Mouse (Mus musculus): ENCODE results near the gene Ccdc12. TPM values are rescaled to one million over a fixed set of nuclear protein-coding genes. Genes with fewer than 3 reads are reported as not detected.
A peak's percentile ranks its signal among the peaks of the same experiment; 100 is the strongest.
"Not testable (repeated sequence)": the region's sequence is repeated elsewhere in the genome, so short reads cannot be mapped to it uniquely, and the experiment has no call there.

The Ccdc12 gene
- polyA plus RNA-seq, 1 experiment from 2014 or later, result 97.6 TPM

GRCm38 (mm10) chr9:110681817-110682216 is 25.5 kb downstream of the Ccdc12 start:
- peak; percentile 68 for ATAC-seq (ENCODE audit: low FRiP score)
- 30% methylated on average over 9 of the region's 9 CpGs for WGBS
- no peak overlapping the region for H3K4me2 ChIP-seq (replicated peaks)

GRCm38 (mm10) chr9:110682255-110682654 is 26.0 kb downstream of the Ccdc12 start:
- Histone ChIP-seq H3K4me2 (replicated peaks) (no peak overlapping the region), H3K27ac (peak overlapping the region; percentile 51), H3K36me3 (replicated peaks; ENCODE audit: control insufficient read depth, insufficient read depth) (no peaks in the 10 kb centered on the region), H3K4me1 (replicated peaks; ENCODE audit: control insufficient read depth, insufficient read depth, low read length) (peaks cover 38% of the 10 kb centered on the region), H3K27me3 (ENCODE audit: control insufficient read depth, insufficient read depth, low read length) (no peaks in the 10 kb centered on the region), H3K9ac (no peak overlapping the region), H3K9me3 (ENCODE audit: control insufficient read depth, low read length) (no peaks in the 10 kb centered on the region), H3K4me3 (replicated peaks; ENCODE audit: low read length) (no peak overlapping the region)
- ATAC-seq (ENCODE audit: low FRiP score), result no peak
- no peak for DNase-seq (ENCODE audit: low spot score)
- 51% methylated on average over 5 of the region's 5 CpGs for WGBS

More at GRCm38 (mm10) chr9:110681817-110682216, 25.5 kb downstream of the Ccdc12 start:
- DNase-seq (ENCODE audit: low spot score), result peak; percentile 33
- peaks cover 37% of the 10 kb centered on the region for H3K4me1 ChIP-seq (replicated peaks; ENCODE audit: control insufficient read depth, insufficient read depth, low read length)
- no peak overlapping the region for H3K9ac ChIP-seq
- H3K27me3 ChIP-seq (ENCODE audit: control insufficient read depth, insufficient read depth, low read length), result no peaks in the 10 kb centered on the region
- H3K27ac ChIP-seq, result peak overlapping the region; percentile 51
- no peak overlapping the region for H3K4me3 ChIP-seq (replicated peaks; ENCODE audit: low read length)
- H3K9me3 ChIP-seq (ENCODE audit: control insufficient read depth, low read length), result no peaks in the 10 kb centered on the region
- H3K36me3 ChIP-seq (replicated peaks; ENCODE audit: control insufficient read depth, insufficient read depth), result no peaks in the 10 kb centered on the region

DNA sequence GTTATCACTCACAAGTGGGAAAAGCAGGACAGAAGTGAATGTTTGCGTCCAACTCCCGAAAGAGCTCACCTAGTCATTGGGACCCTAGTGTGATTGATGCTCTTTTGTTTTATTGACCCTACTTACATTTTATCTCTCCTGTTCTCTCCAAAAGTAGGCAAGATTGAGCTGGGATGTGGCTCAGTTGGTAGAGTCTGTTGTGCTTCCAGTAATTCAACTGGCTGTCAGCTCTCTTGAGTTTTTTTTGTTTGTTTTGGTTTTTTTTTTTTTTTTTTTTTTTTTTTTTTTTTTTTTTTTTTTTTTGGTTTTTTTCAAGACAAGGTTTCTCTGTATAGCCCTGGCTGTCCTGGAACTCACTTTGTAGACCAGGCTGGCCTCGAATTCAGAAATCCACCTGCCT is 26.4 kb downstream of the Ccdc12 start:
- not testable (repeated sequence) for H3K36me3 ChIP-seq (replicated peaks; ENCODE audit: control insufficient read depth, insufficient read depth); DNase-seq (ENCODE audit: low spot score); H3K27ac ChIP-seq; ATAC-seq (ENCODE audit: low FRiP score); H3K9ac ChIP-seq; H3K4me2 ChIP-seq (replicated peaks); H3K27me3 ChIP-seq (ENCODE audit: control insufficient read depth, insufficient read depth, low read length); H3K9me3 ChIP-seq (ENCODE audit: control insufficient read depth, low read length); H3K4me3 ChIP-seq (replicated peaks; ENCODE audit: low read length)
- WGBS, result 79% methylated on average over 3 of the region's 3 CpGs
- peaks cover 38% of the 10 kb centered on the region for H3K4me1 ChIP-seq (replicated peaks; ENCODE audit: control insufficient read depth, insufficient read depth, low read length)

DNA sequence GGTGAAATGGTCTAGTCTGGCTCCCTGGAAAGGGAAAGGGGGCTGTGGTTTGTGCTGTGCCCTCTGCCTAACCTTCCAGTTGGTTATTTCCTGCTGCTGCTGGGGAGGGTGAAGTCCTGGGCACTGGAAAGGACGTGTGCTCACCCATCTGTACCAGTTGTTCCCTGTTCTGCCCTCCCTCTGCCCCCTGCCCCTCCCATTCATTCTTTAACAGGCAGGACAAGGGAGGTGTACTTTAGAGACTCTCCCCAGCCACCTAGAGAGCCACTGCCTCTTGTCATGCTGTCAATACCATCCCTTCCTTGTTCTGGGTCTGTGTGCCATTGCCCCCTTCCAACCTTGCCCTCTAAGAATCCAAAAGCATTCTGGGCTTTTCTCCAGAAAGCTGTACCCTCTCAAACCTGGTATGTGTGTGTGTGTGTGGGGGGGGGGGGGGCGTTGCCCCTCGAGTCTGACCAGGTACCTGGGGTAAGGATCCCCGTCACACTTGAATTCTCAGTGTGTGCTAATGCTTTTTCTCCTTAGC is 27.3 kb downstream of the Ccdc12 start:
- no peak for DNase-seq (ENCODE audit: low spot score)
- Histone ChIP-seq H3K9ac (no peak overlapping the region), H3K27me3 (ENCODE audit: control insufficient read depth, insufficient read depth, low read length) (no peaks in the 10 kb centered on the region), H3K9me3 (ENCODE audit: control insufficient read depth, low read length) (no peaks in the 10 kb centered on the region), H3K36me3 (replicated peaks; ENCODE audit: control insufficient read depth, insufficient read depth) (no peaks in the 10 kb centered on the region), H3K4me3 (replicated peaks; ENCODE audit: low read length) (no peak overlapping the region), H3K4me1 (replicated peaks; ENCODE audit: control insufficient read depth, insufficient read depth, low read length) (peaks cover 38% of the 10 kb centered on the region), H3K4me2 (replicated peaks) (no peak overlapping the region), H3K27ac (peak overlapping the region; percentile 39)
- 54% methylated on average over 4 of the region's 4 CpGs for WGBS
- no peak for ATAC-seq (ENCODE audit: low FRiP score)

- Histone ChIP-seq H3K4me1 (replicated peaks; ENCODE audit: control insufficient read depth, insufficient read depth, low read length) (peaks cover 38% of the 10 kb centered on the region), H3K9me3 (ENCODE audit: control insufficient read depth, low read length) (no peaks in the 10 kb centered on the region), H3K36me3 (replicated peaks; ENCODE audit: control insufficient read depth, insufficient read depth) (no peaks in the 10 kb centered on the region), H3K27me3 (ENCODE audit: control insufficient read depth, insufficient read depth, low read length) (no peaks in the 10 kb centered on the region), H3K9ac (no peak overlapping the region), H3K27ac (peak overlapping the region; percentile 61), H3K4me3 (replicated peaks; ENCODE audit: low read length) (no peak overlapping the region), H3K4me2 (replicated peaks) (no peak overlapping the region)
- peak; percentile 61 for DNase-seq (ENCODE audit: low spot score)
- WGBS, result 50% methylated on average over 6 of the region's 6 CpGs
- ATAC-seq (ENCODE audit: low FRiP score), result 0 out of 2 replicates have a peak, but pooled peaks have one; percentile 14
Observed at GRCm38 (mm10) chr9:110684100-110684831, 28.0 kb downstream of the Ccdc12 start.

DNA sequence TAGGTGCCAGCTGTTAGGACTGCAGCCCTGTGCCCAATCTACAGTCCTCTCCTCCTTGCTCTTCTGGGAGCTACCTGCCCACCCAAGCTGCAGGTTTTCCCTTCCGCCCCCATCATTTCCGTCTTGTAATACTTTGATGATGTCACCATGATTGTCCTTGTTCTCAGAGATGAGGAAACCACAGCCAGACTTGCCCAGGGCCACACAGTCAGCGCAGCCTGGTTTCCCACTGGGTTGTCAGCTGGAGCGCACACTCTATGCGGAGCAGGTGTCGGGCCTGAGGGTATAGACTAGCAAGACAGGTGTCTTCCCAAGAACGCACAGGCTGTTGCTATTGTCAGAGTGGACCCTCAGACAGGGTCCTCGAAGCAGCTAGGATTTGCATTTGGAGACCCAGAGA is 28.9 kb downstream of the Ccdc12 start:
- DNase-seq (ENCODE audit: low spot score), result no peak
- 70% methylated on average over 8 of the region's 8 CpGs for WGBS
- no peak overlapping the region for H3K9ac ChIP-seq

DNA sequence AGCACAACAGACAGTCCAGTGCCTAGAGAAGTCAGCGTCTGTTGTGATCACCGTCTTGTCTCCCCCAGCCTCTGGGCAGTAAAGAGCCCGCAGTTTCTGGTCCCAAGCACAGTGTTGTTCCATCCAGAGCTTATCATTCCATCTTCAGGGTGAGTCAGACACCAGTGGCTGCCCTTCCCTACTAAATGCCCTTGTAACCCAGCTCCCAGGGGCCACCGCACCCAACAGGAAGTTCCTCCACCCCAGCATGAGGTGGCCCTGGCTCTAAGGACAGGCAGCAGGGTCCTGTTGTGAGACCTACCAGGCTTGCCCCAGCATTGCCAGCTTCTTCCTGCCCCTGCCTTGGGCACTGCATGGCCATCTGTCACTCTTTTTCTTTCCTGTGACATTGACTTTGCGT is 29.3 kb downstream of the Ccdc12 start:
- H3K27ac ChIP-seq, result no peak overlapping the region
- H3K4me1 ChIP-seq (replicated peaks; ENCODE audit: control insufficient read depth, insufficient read depth, low read length), result peaks cover 38% of the 10 kb centered on the region
- 71% methylated on average over 5 of the region's 5 CpGs for WGBS

More for the DNA sequence above, 28.9 kb downstream of the Ccdc12 start:
- H3K4me2 ChIP-seq (replicated peaks), result no peak overlapping the region
- H3K36me3 ChIP-seq (replicated peaks; ENCODE audit: control insufficient read depth, insufficient read depth), result no peaks in the 10 kb centered on the region
- peak overlapping the region; percentile 61; the same call in 1 of the 2 replicates for H3K27ac ChIP-seq
- no peaks in the 10 kb centered on the region for H3K27me3 ChIP-seq (ENCODE audit: control insufficient read depth, insufficient read depth, low read length)
- H3K9me3 ChIP-seq (ENCODE audit: control insufficient read depth, low read length), result no peaks in the 10 kb centered on the region
- H3K4me3 ChIP-seq (replicated peaks; ENCODE audit: low read length), result no peak overlapping the region
- peaks cover 38% of the 10 kb centered on the region for H3K4me1 ChIP-seq (replicated peaks; ENCODE audit: control insufficient read depth, insufficient read depth, low read length)
- ATAC-seq (ENCODE audit: low FRiP score), result no peak

DNA sequence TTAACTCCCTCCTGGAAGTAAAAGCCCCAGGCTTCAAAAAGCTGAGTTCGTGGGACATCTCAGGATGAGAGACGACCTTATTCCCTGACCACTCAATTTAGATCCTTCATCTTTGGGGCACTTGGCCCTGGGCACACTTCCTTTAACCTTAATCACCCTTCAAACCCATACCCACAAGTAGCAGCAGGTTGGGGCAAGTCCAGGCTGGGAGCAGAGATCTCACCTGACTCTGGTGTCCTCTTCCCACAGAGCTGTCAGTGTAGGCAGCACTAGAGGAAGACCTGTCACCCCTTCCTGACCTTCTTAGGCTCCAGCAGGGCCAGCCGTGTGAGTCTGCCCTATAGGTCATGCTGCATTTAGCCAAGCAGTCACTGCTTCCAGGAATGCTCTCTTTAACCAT is 30.2 kb downstream of the Ccdc12 start:
- H3K9me3 ChIP-seq (ENCODE audit: control insufficient read depth, low read length), result no peaks in the 10 kb centered on the region
- no peak overlapping the region for H3K27ac ChIP-seq
- no peaks in the 10 kb centered on the region for H3K27me3 ChIP-seq (ENCODE audit: control insufficient read depth, insufficient read depth, low read length)
- no peaks in the 10 kb centered on the region for H3K36me3 ChIP-seq (replicated peaks; ENCODE audit: control insufficient read depth, insufficient read depth)
- H3K4me1 ChIP-seq (replicated peaks; ENCODE audit: control insufficient read depth, insufficient read depth, low read length), result peaks cover 38% of the 10 kb centered on the region
- H3K9ac ChIP-seq, result no peak overlapping the region
- H3K4me2 ChIP-seq (replicated peaks), result no peak overlapping the region
- H3K4me3 ChIP-seq (replicated peaks; ENCODE audit: low read length), result no peak overlapping the region
- ATAC-seq (ENCODE audit: low FRiP score), result no peak
- no peak for DNase-seq (ENCODE audit: low spot score)
- WGBS, result 52% methylated on average over 3 of the region's 3 CpGs

More for the DNA sequence above, 29.3 kb downstream of the Ccdc12 start:
- Histone ChIP-seq H3K27me3 (ENCODE audit: control insufficient read depth, insufficient read depth, low read length) (no peaks in the 10 kb centered on the region), H3K4me3 (replicated peaks; ENCODE audit: low read length) (no peak overlapping the region), H3K9me3 (ENCODE audit: control insufficient read depth, low read length) (no peaks in the 10 kb centered on the region), H3K4me2 (replicated peaks) (no peak overlapping the region), H3K9ac (no peak overlapping the region), H3K36me3 (replicated peaks; ENCODE audit: control insufficient read depth, insufficient read depth) (no peaks in the 10 kb centered on the region)
- ATAC-seq (ENCODE audit: low FRiP score) (no peak), DNase-seq (ENCODE audit: low spot score) (no peak)

DNA sequence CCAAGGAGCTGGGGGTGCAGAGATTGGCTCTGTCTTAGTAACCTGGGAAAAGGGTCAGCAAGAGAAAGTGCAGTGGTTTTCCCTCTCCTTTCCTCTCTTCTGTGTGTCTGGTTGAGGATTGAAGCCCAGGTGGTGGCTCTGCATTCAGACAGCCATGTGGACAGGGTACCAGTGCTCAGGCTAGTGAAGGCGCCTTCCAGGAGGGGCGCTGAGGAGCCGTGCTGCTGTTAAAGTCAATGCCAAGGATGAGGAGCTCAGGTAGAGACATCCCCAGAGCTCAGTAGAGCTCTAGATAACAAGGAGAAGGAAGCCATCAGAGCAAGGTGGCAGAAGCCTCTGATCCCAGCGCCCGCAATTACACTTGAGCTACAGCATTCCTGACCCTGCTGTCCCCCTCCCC is 30.8 kb downstream of the Ccdc12 start:
- Histone ChIP-seq H3K4me3 (replicated peaks; ENCODE audit: low read length) (no peak overlapping the region), H3K27me3 (ENCODE audit: control insufficient read depth, insufficient read depth, low read length) (no peaks in the 10 kb centered on the region), H3K9me3 (ENCODE audit: control insufficient read depth, low read length) (no peaks in the 10 kb centered on the region), H3K9ac (no peak overlapping the region), H3K4me2 (replicated peaks) (no peak overlapping the region), H3K27ac (no peak overlapping the region), H3K36me3 (replicated peaks; ENCODE audit: control insufficient read depth, insufficient read depth) (no peaks in the 10 kb centered on the region), H3K4me1 (replicated peaks; ENCODE audit: control insufficient read depth, insufficient read depth, low read length) (peaks cover 37% of the 10 kb centered on the region)
- WGBS, result 76% methylated on average over 5 of the region's 5 CpGs
- DNase-seq (ENCODE audit: low spot score) (no peak), ATAC-seq (ENCODE audit: low FRiP score) (no peak)

Data from hindbrain, embryonic 14.5 days (tissue).